Mouse (Mus musculus) embryonic fibroblast, embryonic 13.5 days (primary cell): Measurements from ENCODE around the gene Actr6.

Experiments
- CTCF ChIP-seq: IDR thresholded peaks from 2 replicates; pipeline ENCODE4 v1.5.1; 2011; ENCODE audit warnings: mild to moderate bottlenecking, control low read depth, low read length, moderate library complexity, borderline replicate concordance; ENCODE audit not compliant: insufficient read depth
- POLR2A ChIP-seq: IDR thresholded peaks from 2 replicates; pipeline ENCODE4 v1.6.1; 2011; ENCODE audit warnings: low read depth, mild to moderate bottlenecking, control low read depth, low read length, moderate library complexity

- TF ChIP-seq POLR2A = no peak
- TF ChIP-seq CTCF = no peak
Observed at GRCm38 (mm10) chr10:89690021-89690420, 42.1 kb downstream of the Actr6 start.
